Mouse (Mus musculus): ENCODE measurements at regions not wholly inside any gene's neighbourhood (a gene's known extent, or its start where the extent isn't known, plus 50 kb on each side); places are given as distances from the start of the nearest gene placed in this dataset.
A peak's percentile ranks its signal among the peaks of the same experiment; 100 is the strongest.

GRCm38 (mm10) chr14:66479181-66479580 lies 470.2 kb upstream of the Gulo start:
- DNase-seq, result no peak

- DNase-seq, result no peak
Measured at GRCm38 (mm10) chr14:66478562-66478961, 469.6 kb upstream of the Gulo start.

DNA sequence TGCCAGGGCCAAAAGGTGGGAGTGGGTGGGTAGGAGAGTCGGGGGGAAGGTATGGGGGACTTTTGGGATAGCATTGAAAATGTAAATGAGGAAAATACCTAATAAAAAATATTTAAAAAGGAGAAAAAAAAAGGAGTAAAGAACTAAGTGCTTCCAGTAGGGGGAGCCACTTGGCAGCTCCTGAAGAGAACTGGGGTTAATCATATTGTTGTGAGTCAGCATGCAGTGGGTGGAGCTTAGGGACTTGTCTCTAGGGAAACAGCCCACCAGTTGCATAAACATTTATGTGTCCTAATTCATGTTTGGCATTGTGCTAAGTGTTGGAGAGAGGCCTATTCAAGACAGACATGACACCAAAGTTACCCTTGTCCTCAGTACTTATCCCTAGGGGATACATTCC lies 466.0 kb upstream of the Gulo start:
- no peak for DNase-seq

DNA sequence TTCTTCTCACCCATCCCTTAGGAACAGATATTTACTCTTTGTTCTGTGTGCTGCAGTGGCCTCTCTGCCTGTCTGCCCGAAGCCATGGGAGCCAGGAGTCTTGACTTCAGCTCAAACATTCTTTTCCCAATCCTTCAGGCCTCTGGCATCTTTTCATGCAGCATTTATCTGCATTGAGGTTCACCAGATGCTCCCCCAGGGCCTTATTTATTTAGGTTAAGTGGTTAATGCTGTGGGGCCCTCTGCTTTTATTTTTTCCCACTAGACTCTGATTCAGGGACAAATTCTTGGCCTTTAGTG lies 464.2 kb upstream of the Gulo start:
- no peak for DNase-seq

- no peak for DNase-seq
Measured at GRCm38 (mm10) chr14:66472537-66473250, 463.7 kb upstream of the Gulo start.

DNA sequence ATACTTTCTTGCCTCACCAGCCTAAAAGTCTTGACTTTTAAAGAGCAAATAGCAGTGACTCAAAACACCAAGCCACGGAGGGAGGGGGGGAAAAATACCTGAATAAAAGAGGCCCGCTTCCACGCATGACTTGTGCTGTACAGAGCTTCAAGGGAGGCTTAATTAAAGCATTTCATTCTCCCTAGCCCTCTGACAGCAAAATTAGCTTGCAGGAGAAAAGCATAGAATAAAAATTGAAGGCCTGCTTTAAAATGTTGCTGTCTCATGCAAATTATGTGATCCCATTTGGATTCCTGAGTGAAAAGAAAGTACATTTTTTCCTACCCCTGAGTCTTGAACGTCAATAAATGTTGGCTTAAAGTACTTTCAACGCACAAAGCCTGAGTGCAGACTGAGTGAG lies 453.1 kb upstream of the Gulo start:
- no peak for DNase-seq

DNA sequence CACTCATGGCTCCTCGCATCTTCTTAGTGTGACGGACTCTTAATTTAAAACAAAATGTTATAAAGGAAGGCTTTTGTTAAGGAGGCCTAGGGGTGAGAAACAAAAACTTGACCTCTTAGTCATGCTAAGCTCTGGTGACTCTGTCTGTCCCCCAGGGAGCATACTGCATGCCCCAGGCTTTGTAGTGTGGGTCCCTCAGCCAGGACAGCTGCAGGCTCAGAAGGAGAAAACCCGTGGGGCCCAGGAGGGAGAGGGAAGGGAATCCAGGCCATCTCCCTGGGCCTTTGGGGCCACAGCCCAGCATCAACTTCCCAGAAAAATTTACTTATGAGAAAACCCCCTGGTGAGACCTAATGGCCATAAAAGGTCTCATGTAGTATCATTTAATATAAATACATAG lies 451.8 kb upstream of the Gulo start:
- no peak for DNase-seq

- DNase-seq, result no peak
Measured at GRCm38 (mm10) chr14:66458696-66459095, 449.7 kb upstream of the Gulo start.

GRCm38 (mm10) chr14:66457300-66457699 lies 448.3 kb upstream of the Gulo start:
- no peak for DNase-seq

GRCm38 (mm10) chr14:66452828-66453227 lies 443.8 kb upstream of the Gulo start:
- no peak for DNase-seq

- peak; percentile 26 for DNase-seq
Measured at GRCm38 (mm10) chr14:66450351-66450750, 441.3 kb upstream of the Gulo start.

- DNase-seq, result no peak
Measured at GRCm38 (mm10) chr14:66442576-66442975, 433.6 kb upstream of the Gulo start.

GRCm38 (mm10) chr14:66441825-66442224 lies 432.8 kb upstream of the Gulo start:
- no peak for DNase-seq

GRCm38 (mm10) chr14:66438572-66438971 lies 429.6 kb upstream of the Gulo start:
- no peak for DNase-seq

DNA sequence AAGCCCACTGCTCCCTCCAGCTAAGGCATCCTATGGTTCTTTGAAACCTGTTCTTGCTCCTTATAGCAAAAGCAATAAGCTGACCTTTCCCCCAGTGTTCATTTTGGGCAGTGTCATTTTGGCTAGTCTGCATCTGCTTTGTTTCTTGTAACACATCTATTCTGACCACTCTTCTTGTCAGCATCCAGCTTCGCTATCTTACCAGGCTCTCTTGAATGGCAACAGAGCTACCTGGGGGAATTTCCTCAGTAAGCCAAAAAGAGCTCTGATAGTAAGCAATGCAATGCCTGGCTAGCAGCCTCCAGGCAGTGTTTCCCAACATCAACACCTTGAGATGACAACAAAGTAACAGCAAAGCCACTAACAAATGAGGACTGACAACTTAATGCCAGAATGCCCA lies 429.0 kb upstream of the Gulo start:
- DNase-seq, result no peak

DNA sequence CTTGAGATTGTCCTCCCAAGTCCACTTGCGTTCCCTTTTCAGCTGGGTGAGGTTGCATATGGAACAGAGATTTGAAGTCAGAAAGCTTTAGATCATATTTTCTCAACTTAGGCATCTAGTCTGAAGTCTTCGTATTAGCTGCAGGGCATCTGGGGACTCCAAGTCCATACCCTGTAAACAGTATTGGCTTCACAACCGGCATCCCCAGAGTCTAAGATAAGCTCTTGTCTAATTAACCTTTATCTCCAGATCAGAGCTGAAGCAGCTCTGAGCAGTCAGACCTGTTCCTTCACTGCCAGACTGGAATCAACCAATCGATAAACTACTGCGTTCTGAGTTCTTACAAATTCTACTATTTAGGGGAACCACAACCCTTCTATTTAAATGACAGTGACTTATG lies 422.6 kb upstream of the Gulo start:
- no peak for DNase-seq

DNA sequence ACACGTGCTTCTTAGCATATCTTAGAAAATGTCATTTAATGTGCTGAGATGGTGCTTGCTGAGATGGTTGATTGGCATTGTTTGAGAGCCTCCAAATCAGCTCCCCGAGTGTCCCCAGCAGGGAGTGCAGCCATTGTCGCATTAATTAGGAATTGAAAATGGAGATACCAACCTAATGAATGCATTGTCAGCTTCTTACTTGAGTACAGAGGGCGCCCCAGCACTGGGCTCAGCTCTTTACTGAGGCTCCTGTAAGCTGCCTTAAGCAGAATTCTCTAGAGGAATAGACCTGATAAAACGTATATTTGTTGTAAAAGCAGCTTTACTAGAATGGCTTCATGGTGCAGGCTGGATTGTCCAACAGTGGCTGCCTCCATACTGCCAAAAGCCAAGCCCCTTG lies 415.1 kb upstream of the Gulo start:
- no peak for DNase-seq

All from right cerebral cortex, postnatal 25 days (tissue).